8 mouse cellular contexts compared by ENCODE assay signal in genomic region chr4:114635889-114636288, GRCm38 (mm10).
DNase-seq lines count a peak whose midpoint lies in the region; ATAC-seq and TF ChIP-seq lines count a peak whose summit lies in the region.

No protein-coding gene starts in this region.

- peak; percentile 65 for ATAC-seq in Patski

- in situ Hi-C loops in Patski (cut with MboI; ENCODE audit: low pct_unique_long_range_greater_than_20kb): loop anchor here (5.0 to 10.0 kb wide), 3 partner anchors 191 to 334 kb away; no protein-coding TSS in a partner anchor

- CTCF ChIA-PET in Patski (lab: Charles Lee): interaction anchor here (0.8 to 3.7 kb wide), 24 partner anchors 9 to 334 kb away, joined by 3 to 20 read pairs (median 4); partner anchors contain the start of gene Trabd2b

- H3K4me1 ChIP-seq in lung, adult 2 months (ENCODE audit: control insufficient read depth, insufficient read depth, low read length): no peaks in the 10 kb centered on the region

- no peak for TF ChIP-seq POLR2A in lung, adult 2 months (IDR thresholded peaks at IDR 0.05; ENCODE audit: borderline replicate concordance, extremely low read depth, low read depth, low read length)

- no peaks in the 10 kb centered on the region for H3K36me3 ChIP-seq in C2C12 (ENCODE audit: control insufficient read depth, insufficient read depth)

- DNase-seq in Patski (ENCODE audit: low read depth, low spot score): no peak
- peak; percentile 69 for DNase-seq in embryo, embryonic 11 days
- DNase-seq in heart, postnatal 10 days: peak; percentile 86 to 91
- peak; percentile 70 to 85 for DNase-seq in kidney, postnatal 36 days
- peak; percentile 45 for DNase-seq in lung, adult 2 months
- DNase-seq in right cerebral cortex, adult 18-20 months: peak; percentile 76
- no peak for DNase-seq in natural killer cell, adult 2 months (ENCODE audit: low spot score in 2 of 2)

- 19% methylated on average over 5 of the region's 5 CpGs for WGBS in lung, adult 2 months

- peaks cover 6% of the 10 kb centered on the region for H3K27me3 ChIP-seq in C2C12 (ENCODE audit: control insufficient read depth, insufficient read depth, insufficient read length)
- peaks cover 3% of the 10 kb centered on the region for H3K27me3 ChIP-seq in Patski

- intact Hi-C loops in heart, postnatal 10 days (cut with DNase I): loop anchor here (1.0 to 5.0 kb wide), 6 partner anchors 104 to 335 kb away; partner anchors contain the start of gene Trabd2b

- no peak overlapping the region for H3K4me3 ChIP-seq in C2C12 (ENCODE audit: insufficient read depth, poor library complexity, severe bottlenecking)
- H3K4me3 ChIP-seq in lung, adult 2 months (replicated peaks; ENCODE audit: extremely low read depth, low read depth, low read length): no peak overlapping the region

- no peaks in the 10 kb centered on the region for H3K79me2 ChIP-seq in C2C12 (ENCODE audit: control insufficient read depth, insufficient read depth)

- H3ac ChIP-seq in C2C12 (ENCODE audit: control insufficient read depth, insufficient read length, low read depth): no peak overlapping the region

- POLR2A ChIA-PET in Patski (lab: Charles Lee): no interaction called here

- TF ChIP-seq CTCF in C2C12 (IDR thresholded peaks at IDR 0.05; ENCODE audit: control insufficient read depth, insufficient read depth, insufficient read length) (peak; percentile 22), Patski (IDR thresholded peaks at IDR 0.05) (peak; percentile 84)
- peak; percentile 64 for TF ChIP-seq CTCF in lung, adult 2 months (IDR thresholded peaks at IDR 0.05; ENCODE audit: insufficient read depth, low read length)

- no peaks in the 10 kb centered on the region for H3K79me3 ChIP-seq in C2C12 (ENCODE audit: low read depth)

TF ChIP-seq in C2C12, 6 proteins besides CTCF, POLR2A, EP300 and RAD21:
- TF ChIP-seq FOSL1 (IDR thresholded peaks at IDR 0.05; ENCODE audit: insufficient read depth, low read length, poor library complexity, severe bottlenecking) (no peak), USF1 (IDR thresholded peaks at IDR 0.05; ENCODE audit: low read depth) (no peak), CEBPB (IDR thresholded peaks at IDR 0.05; ENCODE audit: low read depth) (no peak), MAX (IDR thresholded peaks at IDR 0.05) (no peak), MYOG (IDR thresholded peaks at IDR 0.05; ENCODE audit: control insufficient read depth, extremely low read depth, insufficient read length) (no peak), MYOD1 (IDR thresholded peaks at IDR 0.05; ENCODE audit: control insufficient read depth, insufficient read length, low read depth) (no peak)

Comparison
In these comparisons a context has a peak if more than half of its experiments do, and no peak if none do; other contexts are left out.
1. CTCF ChIP-seq: peak in every context shown above with its lines; median percentile 84 in Patski; 64 in lung, adult 2 months; 22 in C2C12.
2. DNase-seq: peak in embryo, embryonic 11 days (single experiment), heart, postnatal 10 days (2 of 2), kidney, postnatal 36 days (2 of 2), lung, adult 2 months (single experiment) and right cerebral cortex, adult 18-20 months (single experiment); none in Patski (single experiment) and natural killer cell, adult 2 months (0 of 2).